Mouse (Mus musculus) urinary bladder, postnatal 4 days (tissue): ENCODE measurements around the gene Mettl21c.
"Not testable (repeated sequence)": the region's sequence is repeated elsewhere in the genome, so short reads cannot be mapped to it uniquely, and the experiment has no call there.

Source experiments
- DNase-seq, 2 experiments: peaks; one replicate each; pipeline ENCODE4 v3.0.0; 2021 to 2022; ENCODE audit warnings: low spot score in 2 of 2

Mettl21c gene

GRCm38 (mm10) chr1:44019934-44020333 is at the start of gene Mettl21c:
Mettl21c (minus strand) TSS chr1:44020034.
- DNase-seq, result no peak

- no peak for DNase-seq
Observed at GRCm38 (mm10) chr1:44064625-44065024, 44.8 kb upstream of the Mettl21c start.

GRCm38 (mm10) chr1:44063439-44063838 is 43.6 kb upstream of the Mettl21c start:
- no peak for DNase-seq

- no peak for DNase-seq
Observed at GRCm38 (mm10) chr1:44061836-44062235, 42.0 kb upstream of the Mettl21c start, which contains the start of gene Gm8251. Gm8251 (minus strand) TSS chr1:44061936.

GRCm38 (mm10) chr1:44057805-44058204 is 38.0 kb upstream of the Mettl21c start:
- no peak for DNase-seq

- no peak for DNase-seq
Observed at GRCm38 (mm10) chr1:44046556-44046955, 26.7 kb upstream of the Mettl21c start.

- DNase-seq, result not testable (repeated sequence)
Observed at GRCm38 (mm10) chr1:44045689-44046088, 25.9 kb upstream of the Mettl21c start.

GRCm38 (mm10) chr1:44042555-44042915 is 22.7 kb upstream of the Mettl21c start:
- DNase-seq, result no peak

GRCm38 (mm10) chr1:44041797-44042554 is 22.1 kb upstream of the Mettl21c start:
- DNase-seq, result no peak

- no peak for DNase-seq
Observed at GRCm38 (mm10) chr1:44032948-44033347, 13.1 kb upstream of the Mettl21c start.

- DNase-seq, result no peak
Observed at GRCm38 (mm10) chr1:44032213-44032612, 12.4 kb upstream of the Mettl21c start.

GRCm38 (mm10) chr1:44027651-44028050 is 7.8 kb upstream of the Mettl21c start:
- DNase-seq, result no peak

- no peak for DNase-seq
Observed at GRCm38 (mm10) chr1:44022656-44023055, 2.8 kb upstream of the Mettl21c start.

GRCm38 (mm10) chr1:44015556-44015955 is 4.3 kb downstream of the Mettl21c start:
- no peak for DNase-seq

GRCm38 (mm10) chr1:44004513-44004912 is 15.3 kb downstream of the Mettl21c start:
- DNase-seq, result no peak

- no peak for DNase-seq
Observed at GRCm38 (mm10) chr1:43996914-43997589, 22.8 kb downstream of the Mettl21c start.

- no peak for DNase-seq
Observed at GRCm38 (mm10) chr1:43971089-43971488, 48.7 kb downstream of the Mettl21c start.

- DNase-seq, result no peak
Observed at GRCm38 (mm10) chr1:43969361-43969760, 50.5 kb downstream of the Mettl21c start.

GRCm38 (mm10) chr1:43966756-43967155 is 53.1 kb downstream of the Mettl21c start:
- no peak for DNase-seq

GRCm38 (mm10) chr1:43964381-43964780 is 55.5 kb downstream of the Mettl21c start:
- no peak for DNase-seq
